Mouse (Mus musculus): ENCODE results near the gene Olfr1364. TPM values are rescaled to one million over a fixed set of nuclear protein-coding genes. Genes with fewer than 3 reads are reported as not detected.

Gene Olfr1364
- not detected in 2 replicates for polyA plus RNA-seq (2015; fragmentation: Nextera tagmentation; extraction: Ambion mirVana)

GRCm38 (mm10) chr13:21581659-21582058, at the start of gene Olfr1364:
TSS of gene Olfr1364 (minus strand) at chr13:21581759.
- Histone ChIP-seq H3K27me3 (replicated peaks; ENCODE audit: insufficient read depth, low read length) (no peaks in the 10 kb centered on the region), H3K4me3 (ENCODE audit: low read depth, low read length) (no peak within 1 kb of the TSS), H3K27ac (ENCODE audit: low read length) (no peak within 1 kb of the TSS), H3K4me1 (ENCODE audit: insufficient read depth, low read depth, low read length) (no peaks in the 10 kb centered on the region), H3K4me2 (replicated peaks; ENCODE audit: low read depth, low read length) (no peak within 1 kb of the TSS), H3K9me3 (ENCODE audit: low read length) (no peaks in the 10 kb centered on the region), H3K9ac (replicated peaks; ENCODE audit: low read depth) (no peak within 1 kb of the TSS), H3K36me3 (ENCODE audit: insufficient read depth, low read length) (no peaks in the 10 kb centered on the region)
- ATAC-seq, result no peak
- no peak for DNase-seq (ENCODE audit: low spot score)
- TF ChIP-seq CTCF (IDR thresholded peaks at IDR 0.05), result no peak
- TF ChIP-seq EP300 (IDR thresholded peaks at IDR 0.05), result no peak
- 84% methylated on average over 2 of the region's 2 CpGs for WGBS

GRCm38 (mm10) chr13:21613922-21614321, 32.4 kb upstream of the Olfr1364 start, which contains the start of gene Olfr1362:
TSS of gene Olfr1362 (minus strand) at chr13:21614022.
- no peak for TF ChIP-seq CTCF (IDR thresholded peaks at IDR 0.05)
- TF ChIP-seq EP300 (IDR thresholded peaks at IDR 0.05), result no peak
- Histone ChIP-seq H3K36me3 (ENCODE audit: insufficient read depth, low read length) (no peaks in the 10 kb centered on the region), H3K4me2 (replicated peaks; ENCODE audit: low read depth, low read length) (no peak within 1 kb of the TSS), H3K9me3 (ENCODE audit: low read length) (no peaks in the 10 kb centered on the region), H3K9ac (replicated peaks; ENCODE audit: low read depth) (no peak within 1 kb of the TSS), H3K27me3 (replicated peaks; ENCODE audit: insufficient read depth, low read length) (no peaks in the 10 kb centered on the region), H3K27ac (ENCODE audit: low read length) (no peak within 1 kb of the TSS), H3K4me1 (ENCODE audit: insufficient read depth, low read depth, low read length) (no peaks in the 10 kb centered on the region), H3K4me3 (ENCODE audit: low read depth, low read length) (no peak within 1 kb of the TSS)
- DNase-seq (ENCODE audit: low spot score) (no peak), ATAC-seq (no peak)

- Histone ChIP-seq H3K27me3 (replicated peaks; ENCODE audit: insufficient read depth, low read length) (no peaks in the 10 kb centered on the region), H3K27ac (ENCODE audit: low read length) (no peak overlapping the region), H3K4me1 (ENCODE audit: insufficient read depth, low read depth, low read length) (no peaks in the 10 kb centered on the region), H3K4me3 (ENCODE audit: low read depth, low read length) (no peak overlapping the region), H3K4me2 (replicated peaks; ENCODE audit: low read depth, low read length) (no peak overlapping the region), H3K9ac (replicated peaks; ENCODE audit: low read depth) (no peak overlapping the region), H3K9me3 (ENCODE audit: low read length) (no peaks in the 10 kb centered on the region), H3K36me3 (ENCODE audit: insufficient read depth, low read length) (no peaks in the 10 kb centered on the region)
- WGBS, result 54% methylated on average over 2 of the region's 2 CpGs
- DNase-seq (ENCODE audit: low spot score) (peak; percentile 8), ATAC-seq (no peak)
- no peak for TF ChIP-seq EP300 (IDR thresholded peaks at IDR 0.05)
- TF ChIP-seq CTCF (IDR thresholded peaks at IDR 0.05), result no peak
Observed at GRCm38 (mm10) chr13:21591618-21592017, 10.1 kb upstream of the Olfr1364 start.

- Histone ChIP-seq H3K4me2 (replicated peaks; ENCODE audit: low read depth, low read length) (no peak within 1 kb of the TSS), H3K9ac (replicated peaks; ENCODE audit: low read depth) (no peak within 1 kb of the TSS), H3K9me3 (ENCODE audit: low read length) (no peaks in the 10 kb centered on the region), H3K36me3 (ENCODE audit: insufficient read depth, low read length) (no peaks in the 10 kb centered on the region), H3K27me3 (replicated peaks; ENCODE audit: insufficient read depth, low read length) (no peaks in the 10 kb centered on the region), H3K4me1 (ENCODE audit: insufficient read depth, low read depth, low read length) (no peaks in the 10 kb centered on the region), H3K27ac (ENCODE audit: low read length) (no peak within 1 kb of the TSS), H3K4me3 (ENCODE audit: low read depth, low read length) (no peak within 1 kb of the TSS)
- DNase-seq (ENCODE audit: low spot score), result no peak
- 42% methylated on average over 1 of the region's 1 CpGs for WGBS
- no peak for TF ChIP-seq EP300 (IDR thresholded peaks at IDR 0.05)
- no peak for TF ChIP-seq CTCF (IDR thresholded peaks at IDR 0.05)
- ATAC-seq, result no peak
Observed at GRCm38 (mm10) chr13:21559793-21560192, 21.8 kb downstream of the Olfr1364 start, which contains the start of gene Olfr1535. TSS of gene Olfr1535 (minus strand) at chr13:21559893.

- no peaks in the 10 kb centered on the region for H3K36me3 ChIP-seq (ENCODE audit: insufficient read depth, low read length)
- no peak for DNase-seq (ENCODE audit: low spot score)
- H3K27me3 ChIP-seq (replicated peaks; ENCODE audit: insufficient read depth, low read length), result no peaks in the 10 kb centered on the region
- no peaks in the 10 kb centered on the region for H3K4me1 ChIP-seq (ENCODE audit: insufficient read depth, low read depth, low read length)
- no peak for TF ChIP-seq CTCF (IDR thresholded peaks at IDR 0.05)
- no peak for TF ChIP-seq EP300 (IDR thresholded peaks at IDR 0.05)
- no peak overlapping the region for H3K4me2 ChIP-seq (replicated peaks; ENCODE audit: low read depth, low read length)
- H3K27ac ChIP-seq (ENCODE audit: low read length), result no peak overlapping the region
- H3K9me3 ChIP-seq (ENCODE audit: low read length), result no peaks in the 10 kb centered on the region
- no peak overlapping the region for H3K9ac ChIP-seq (replicated peaks; ENCODE audit: low read depth)
- ATAC-seq, result no peak
- WGBS, result 24% methylated on average over 3 of the region's 3 CpGs
- H3K4me3 ChIP-seq (ENCODE audit: low read depth, low read length), result no peak overlapping the region
Observed at GRCm38 (mm10) chr13:21550416-21551110, 31.0 kb downstream of the Olfr1364 start.

GRCm38 (mm10) chr13:21549487-21549886, 32.1 kb downstream of the Olfr1364 start:
- H3K4me1 ChIP-seq (ENCODE audit: insufficient read depth, low read depth, low read length), result no peaks in the 10 kb centered on the region
- no peak overlapping the region for H3K27ac ChIP-seq (ENCODE audit: low read length)
- H3K4me3 ChIP-seq (ENCODE audit: low read depth, low read length), result no peak overlapping the region
- no peak for TF ChIP-seq EP300 (IDR thresholded peaks at IDR 0.05)
- TF ChIP-seq CTCF (IDR thresholded peaks at IDR 0.05), result no peak
- H3K36me3 ChIP-seq (ENCODE audit: insufficient read depth, low read length), result no peaks in the 10 kb centered on the region
- no peaks in the 10 kb centered on the region for H3K9me3 ChIP-seq (ENCODE audit: low read length)
- H3K9ac ChIP-seq (replicated peaks; ENCODE audit: low read depth), result no peak overlapping the region
- WGBS, result 76% methylated on average over 3 of the region's 3 CpGs
- H3K4me2 ChIP-seq (replicated peaks; ENCODE audit: low read depth, low read length), result no peak overlapping the region
- H3K27me3 ChIP-seq (replicated peaks; ENCODE audit: insufficient read depth, low read length), result no peaks in the 10 kb centered on the region
- DNase-seq (ENCODE audit: low spot score) (no peak), ATAC-seq (no peak)

All from lung, postnatal 0 days (tissue).